Mouse (Mus musculus) adrenal gland (tissue): ENCODE data around the gene Tmtc2.

Source experiments
- intact Hi-C: fragments of 180-260 bp; cut with DNase I; formaldehyde crosslinking; loops from one replicate; pipeline ENCODE4 v1.15.1; 2025

Gene Tmtc2

DNA sequence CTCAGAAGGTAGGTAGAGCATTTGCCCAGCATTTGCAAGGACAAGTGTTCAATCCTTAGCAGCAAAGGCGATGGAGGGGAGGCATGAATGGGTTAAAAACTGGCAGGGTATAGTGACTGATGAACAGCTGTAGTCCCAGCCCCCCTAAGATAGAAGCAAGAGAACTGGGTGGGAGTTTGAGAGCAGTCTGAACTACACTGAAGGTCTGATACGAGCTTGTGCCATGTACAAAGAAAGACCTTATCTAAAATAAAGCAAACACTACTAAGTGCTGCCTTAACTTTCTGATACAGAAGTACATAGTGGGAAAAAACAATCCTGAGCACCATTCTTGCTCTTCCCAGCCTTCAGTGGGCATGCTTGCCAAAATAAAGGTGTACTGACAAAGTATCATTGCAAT lies 20.1 kb downstream of the Tmtc2 start:
- intact Hi-C loops: no loop called here

DNA sequence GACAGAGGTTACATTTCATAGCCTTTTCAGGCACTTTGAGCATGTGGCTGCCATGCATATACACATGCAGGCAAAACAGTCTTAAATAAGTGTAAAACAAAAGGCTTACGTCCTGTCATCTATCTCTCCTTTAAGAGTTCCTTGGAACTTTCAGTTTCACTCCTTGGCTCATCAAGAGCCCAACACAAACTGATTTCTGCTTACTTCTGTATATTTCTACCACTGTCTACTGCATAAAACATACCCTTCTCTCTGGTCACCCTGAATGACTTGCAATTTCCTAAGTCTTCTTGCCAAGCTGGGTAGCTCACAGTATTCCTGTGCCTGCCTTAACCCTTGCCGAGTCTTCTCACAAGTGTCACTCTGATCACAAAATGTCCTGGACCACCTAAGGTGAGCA lies 26.2 kb downstream of the Tmtc2 start:
- intact Hi-C loops: no loop called here

DNA sequence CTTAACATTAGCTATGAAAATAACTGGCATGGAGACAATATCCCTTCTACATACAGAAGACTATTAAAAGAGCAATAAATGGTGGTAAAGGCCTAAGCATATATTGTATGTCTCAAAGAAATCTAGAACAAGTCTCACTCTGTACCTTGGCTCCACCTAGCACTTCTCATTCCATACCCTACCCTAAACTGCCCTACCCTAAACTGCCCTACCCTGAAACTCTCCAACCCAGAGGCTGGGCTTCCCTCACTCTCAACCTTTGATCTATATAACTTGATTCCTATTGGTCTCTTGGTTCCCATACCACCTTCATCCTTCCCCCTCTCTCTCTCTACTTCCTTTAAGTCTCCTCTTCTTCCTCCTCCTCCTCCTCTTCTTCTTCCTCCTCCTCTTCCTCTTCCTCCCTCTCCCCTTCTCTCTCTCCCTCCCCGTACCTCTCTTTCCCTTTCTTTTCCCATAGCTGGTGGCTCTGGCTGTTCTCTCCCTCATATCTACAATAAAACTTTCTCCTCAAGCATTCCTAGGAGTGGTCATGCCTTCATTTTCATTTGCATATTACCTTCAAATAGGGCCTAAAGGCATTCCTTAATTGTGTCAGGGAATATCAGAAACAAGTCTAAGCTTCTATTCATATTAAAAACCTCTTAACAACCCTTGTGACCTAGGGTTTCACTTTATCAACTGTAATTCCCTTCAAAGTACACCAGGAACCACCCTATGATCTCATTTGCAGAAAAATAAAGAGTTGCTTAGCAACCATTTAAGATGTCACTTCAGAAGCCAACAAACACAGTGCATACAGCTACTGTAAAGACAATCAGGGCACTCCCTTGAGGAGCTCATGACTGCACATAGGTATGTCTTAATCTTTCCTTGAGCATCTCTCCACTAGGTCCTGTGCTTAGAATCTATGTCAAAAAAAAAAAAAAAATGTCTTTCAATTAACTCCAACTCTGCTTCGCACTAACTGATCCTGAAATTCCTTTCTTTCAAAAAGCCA lies 29.9 kb downstream of the Tmtc2 start:
- intact Hi-C loops: no loop called here

DNA sequence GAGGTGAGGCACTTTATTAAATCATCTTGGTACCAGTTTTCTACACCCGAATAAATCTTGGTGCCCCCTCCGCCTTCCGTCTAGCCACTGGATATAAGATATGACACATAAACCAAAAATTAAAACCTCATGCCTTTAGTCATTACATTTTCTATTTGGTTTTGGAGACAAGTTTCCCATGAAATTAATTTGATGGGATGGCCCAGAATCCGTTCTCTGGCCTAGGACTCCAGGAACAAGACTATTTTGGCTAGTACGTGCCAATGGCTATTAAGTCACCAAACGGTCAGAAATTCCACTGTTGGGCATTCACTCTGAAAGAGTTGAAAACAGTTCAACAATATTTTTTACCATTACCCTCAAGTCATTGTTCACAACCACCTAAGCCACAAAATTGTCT lies 32.2 kb downstream of the Tmtc2 start:
- intact Hi-C loops: no loop called here

DNA sequence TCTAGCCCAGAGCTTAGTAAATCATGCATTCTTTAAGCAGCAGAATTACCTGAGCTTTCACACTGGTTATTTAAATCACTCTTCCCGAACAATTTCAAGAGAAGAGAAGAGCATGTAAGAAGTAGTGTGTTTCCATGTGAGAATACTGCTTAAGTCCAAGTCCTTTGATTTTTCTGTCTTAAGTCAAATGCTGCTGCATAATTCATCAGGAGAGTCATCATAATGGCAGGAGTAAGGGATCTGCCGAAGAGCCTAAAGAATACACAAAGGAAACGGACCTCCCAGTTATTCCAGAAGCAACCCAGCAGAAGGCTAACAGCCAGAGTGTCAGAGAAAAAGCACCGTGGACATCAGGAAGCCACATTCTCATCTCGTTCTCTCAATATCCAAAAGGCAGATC lies 34.6 kb downstream of the Tmtc2 start:
- intact Hi-C loops: no loop called here

DNA sequence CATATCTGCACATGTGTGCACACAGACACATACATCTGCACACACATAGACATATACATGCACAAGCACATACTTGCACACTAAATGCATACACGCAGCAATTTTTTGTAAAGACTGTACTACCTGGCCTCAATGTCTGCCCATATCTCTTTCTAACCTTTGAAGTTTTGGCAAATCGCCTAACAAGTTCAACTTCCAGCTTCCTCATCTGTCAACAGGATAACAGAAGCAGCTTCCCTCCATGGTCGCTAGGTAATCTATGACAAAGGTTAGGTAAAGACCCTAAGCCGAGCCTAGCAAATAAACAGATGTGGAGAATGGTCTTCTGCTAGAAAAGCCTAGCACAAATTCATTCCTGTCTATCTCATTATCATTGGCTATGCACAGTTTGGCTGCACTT lies 37.3 kb downstream of the Tmtc2 start:
- intact Hi-C loops: no loop called here

DNA sequence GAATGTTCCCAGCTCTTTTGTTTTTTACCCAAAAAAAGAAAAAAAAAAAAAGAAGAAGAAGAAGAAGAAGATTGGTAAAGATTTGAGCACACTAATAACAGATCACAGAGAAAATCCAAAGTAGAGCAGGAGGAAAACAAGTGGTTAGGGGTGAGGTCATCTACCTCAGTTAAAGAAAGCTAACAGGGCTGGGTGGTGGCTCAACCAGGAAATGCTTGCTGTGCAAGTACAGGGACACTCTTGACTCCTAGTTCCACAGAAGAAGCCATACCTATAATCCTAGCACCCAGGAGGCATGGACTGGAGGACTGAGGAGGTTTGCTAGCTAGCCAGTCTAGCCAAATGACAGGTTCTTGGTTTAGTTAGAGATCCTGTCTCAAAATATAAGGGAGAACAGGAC lies 38.4 kb downstream of the Tmtc2 start:
- intact Hi-C loops: no loop called here

DNA sequence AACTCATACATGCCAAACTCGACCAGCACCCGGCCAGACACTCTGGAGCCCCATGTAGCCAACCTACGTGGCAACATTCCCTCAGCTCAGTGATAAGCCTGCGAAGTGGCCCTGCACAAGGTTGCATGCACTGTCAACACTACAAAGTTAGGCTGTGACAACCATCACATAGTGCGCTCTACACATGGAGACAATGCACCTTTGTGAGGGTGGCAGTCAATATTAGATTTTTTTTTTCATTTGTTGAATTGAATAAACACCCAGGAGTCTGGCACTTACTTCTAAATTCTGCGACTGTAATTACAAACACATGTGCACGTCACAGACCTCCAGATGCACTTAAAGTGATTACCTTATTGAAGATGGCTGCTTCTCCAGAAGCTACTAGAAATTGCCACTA lies 41.5 kb downstream of the Tmtc2 start:
- intact Hi-C loops: no loop called here

DNA sequence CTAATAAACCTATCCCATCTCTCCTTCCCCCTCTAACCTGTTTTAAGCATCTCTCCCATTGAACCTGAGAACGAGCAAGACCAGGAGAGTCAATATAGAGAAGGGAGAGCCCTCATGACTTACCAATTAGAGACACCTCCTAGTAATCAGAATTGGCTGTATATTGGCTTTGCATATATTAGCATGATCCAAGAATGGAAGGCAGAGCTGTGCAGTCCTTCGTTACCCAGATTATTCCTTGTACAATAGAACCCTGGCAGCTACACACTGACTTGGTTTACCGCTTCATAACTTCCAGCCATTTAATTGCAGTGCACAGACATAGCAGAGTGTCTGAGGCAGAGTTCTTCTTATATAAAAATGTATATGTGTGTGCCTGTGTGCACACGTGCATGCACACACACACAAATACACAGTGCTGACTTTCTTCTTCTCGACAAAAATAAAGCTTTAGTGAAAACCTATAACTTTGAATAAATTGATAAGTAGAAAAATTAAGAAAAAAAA lies 42.2 kb downstream of the Tmtc2 start:
- intact Hi-C loops: no loop called here

DNA sequence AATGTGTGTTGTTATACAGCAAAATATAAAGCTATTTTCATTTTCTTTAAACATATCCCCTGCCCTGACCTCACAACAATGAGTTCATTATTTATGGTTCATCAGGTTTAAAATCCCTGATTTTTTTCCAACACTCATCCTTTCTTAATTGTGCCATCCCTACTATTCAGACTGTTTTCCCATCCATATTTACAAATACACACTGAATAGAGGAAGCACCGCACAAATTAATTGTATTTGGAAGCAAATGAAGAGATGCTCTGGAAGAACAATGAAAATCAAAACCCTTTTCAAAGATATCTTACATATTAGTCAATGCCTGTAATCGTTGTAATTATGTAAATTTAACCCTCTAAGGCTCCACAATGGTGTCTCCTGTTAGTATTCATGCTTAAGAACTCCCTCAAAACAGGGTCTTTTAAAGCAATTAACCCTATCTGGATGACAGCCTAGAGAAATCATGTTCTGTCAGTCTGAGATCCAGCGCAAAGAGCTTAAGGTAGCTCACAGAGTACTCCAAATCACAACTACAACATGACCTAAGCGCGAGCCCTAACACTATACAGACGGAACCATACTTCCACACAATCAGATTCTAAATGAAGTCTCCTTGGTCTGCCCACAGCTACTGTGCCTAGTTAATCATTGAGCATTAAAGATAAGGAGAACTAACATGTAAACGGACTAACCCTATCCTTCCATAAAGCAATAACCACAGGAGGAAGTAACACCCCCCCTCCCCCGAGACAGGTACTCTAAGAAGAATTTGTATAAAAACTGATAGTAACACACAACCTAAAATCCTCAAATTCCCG lies 43.0 kb downstream of the Tmtc2 start:
- intact Hi-C loops: no loop called here

DNA sequence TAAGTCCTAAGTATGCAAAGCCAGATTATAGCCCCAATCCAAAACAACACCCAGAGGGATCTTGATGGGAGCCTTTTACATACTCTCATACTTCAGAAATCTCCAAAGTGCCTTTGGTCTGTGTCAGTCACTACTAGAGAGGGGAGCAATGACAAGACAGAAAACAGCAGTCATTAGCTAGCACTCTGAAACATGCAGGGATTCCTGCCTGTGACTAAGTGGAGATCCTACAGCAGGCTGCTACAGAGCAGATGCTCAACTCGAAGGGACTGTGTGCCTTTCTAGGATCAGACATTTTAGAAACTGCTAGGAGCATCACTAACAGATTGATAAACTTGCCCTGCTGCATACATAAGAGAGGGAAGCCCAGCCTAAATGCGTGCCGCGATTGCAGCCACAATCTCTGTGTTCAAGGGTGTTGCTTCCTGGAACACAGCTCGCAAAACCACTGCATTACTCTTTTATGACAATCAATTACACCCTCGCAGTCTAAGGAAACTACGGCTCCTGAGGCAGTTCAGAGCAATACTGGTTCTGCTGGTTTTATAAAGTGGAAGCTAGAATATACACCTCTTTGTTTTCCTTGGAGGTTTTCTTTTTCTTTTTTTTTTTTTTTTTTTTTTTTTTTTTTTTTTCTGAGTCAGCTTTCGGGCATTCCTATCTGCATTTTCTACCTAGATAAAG lies 50.7 kb downstream of the Tmtc2 start:
- intact Hi-C loops: loop anchor here (5.0 kb wide), 1 partner anchor 49 kb away; the partner anchor contains the start of gene Tmtc2

DNA sequence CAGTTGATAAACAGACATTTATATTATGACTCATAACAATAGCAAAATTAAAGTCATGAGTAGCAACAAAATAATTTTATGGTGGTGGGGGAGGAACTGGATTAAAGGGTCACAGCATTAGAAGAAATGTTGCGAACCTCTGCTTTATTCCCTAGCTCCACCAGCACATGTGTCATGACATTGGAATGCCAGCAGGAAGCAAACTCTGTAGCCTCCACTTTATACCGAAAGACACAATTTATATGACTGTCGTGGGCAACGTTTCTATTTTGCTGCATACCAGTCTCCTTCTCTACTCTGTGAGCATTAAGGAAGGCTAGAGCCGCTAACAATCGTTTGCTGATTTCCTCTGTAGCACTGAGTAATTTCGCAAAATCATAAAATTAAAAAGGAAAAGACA lies 51.8 kb downstream of the Tmtc2 start:
- intact Hi-C loops: loop anchor here (5.0 kb wide), 1 partner anchor 50 kb away; the partner anchor contains the start of gene Tmtc2

DNA sequence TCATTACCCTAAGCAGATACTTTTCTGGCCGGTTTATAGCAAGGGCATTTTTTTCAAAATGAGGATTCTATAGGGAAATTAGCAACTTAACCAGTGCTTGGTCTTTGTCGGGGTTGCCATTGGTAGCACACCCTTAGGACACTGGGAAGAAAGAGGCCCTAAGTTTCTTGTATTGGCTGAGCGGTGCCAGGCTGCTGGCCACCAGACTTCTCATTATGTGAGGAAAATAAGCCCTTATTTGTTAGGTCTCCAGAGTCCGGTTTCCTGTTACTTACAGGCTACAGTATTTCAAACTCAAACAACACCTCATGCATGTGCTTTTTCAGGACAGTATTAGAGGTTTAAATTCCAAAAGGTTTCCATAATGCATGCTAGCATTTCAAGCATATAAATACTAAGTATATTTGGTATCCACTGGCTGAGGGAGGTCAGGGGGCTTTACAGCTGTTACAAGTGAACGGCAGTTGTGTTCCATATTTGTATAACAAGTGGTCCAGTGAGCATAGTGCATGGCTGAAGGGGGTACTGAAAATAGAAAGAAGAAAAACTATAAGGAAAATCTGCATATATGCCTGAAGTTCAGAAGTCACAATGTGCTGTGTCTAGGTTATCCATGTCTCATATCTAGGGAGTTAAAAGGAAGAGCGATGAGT lies 55.0 kb downstream of the Tmtc2 start:
- intact Hi-C loops: no loop called here

DNA sequence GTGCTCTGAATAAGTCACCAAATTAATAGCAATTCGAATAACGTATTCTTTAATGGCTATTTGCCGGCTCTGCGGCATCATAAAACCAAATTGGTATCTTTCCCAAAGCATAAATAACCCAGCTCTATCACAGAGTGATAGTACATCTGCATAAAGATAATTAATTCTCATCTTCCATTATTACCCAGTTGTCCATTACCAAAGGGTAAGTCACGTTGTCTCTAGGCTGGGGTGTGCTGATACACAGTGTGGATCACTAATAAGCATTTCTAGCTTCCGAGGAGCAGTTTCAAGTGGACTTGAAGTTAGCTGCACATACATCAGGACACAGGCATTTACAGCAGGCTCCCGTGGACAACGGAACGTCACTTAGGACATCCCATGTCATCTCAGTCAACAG lies 56.1 kb downstream of the Tmtc2 start:
- intact Hi-C loops: no loop called here

DNA sequence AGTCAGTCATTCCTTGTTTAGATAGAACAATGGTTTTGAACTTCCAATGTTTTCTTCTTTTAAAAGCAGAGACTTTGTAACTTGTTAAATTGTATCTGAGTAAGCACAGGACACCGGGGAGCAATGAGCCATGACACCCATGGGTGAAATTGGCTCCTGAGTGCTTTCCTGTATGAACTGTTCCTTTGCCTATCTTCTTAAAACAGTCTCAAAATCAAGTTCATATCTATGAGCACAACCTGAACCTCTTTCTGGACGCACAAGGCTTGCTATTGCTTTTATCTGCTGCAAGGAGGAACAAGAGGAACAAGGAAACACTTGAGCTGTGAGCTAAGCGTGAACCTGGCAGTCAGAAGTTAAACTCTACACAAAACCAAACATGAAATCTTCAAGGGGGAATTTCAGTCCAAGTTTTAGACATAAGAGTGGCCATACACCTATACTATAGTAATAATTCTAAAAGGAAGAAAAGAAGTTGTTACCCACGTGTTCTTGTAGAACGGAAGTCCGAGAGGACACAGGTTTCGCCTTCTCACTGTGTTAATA lies 60.4 kb downstream of the Tmtc2 start:
- intact Hi-C loops: no loop called here

DNA sequence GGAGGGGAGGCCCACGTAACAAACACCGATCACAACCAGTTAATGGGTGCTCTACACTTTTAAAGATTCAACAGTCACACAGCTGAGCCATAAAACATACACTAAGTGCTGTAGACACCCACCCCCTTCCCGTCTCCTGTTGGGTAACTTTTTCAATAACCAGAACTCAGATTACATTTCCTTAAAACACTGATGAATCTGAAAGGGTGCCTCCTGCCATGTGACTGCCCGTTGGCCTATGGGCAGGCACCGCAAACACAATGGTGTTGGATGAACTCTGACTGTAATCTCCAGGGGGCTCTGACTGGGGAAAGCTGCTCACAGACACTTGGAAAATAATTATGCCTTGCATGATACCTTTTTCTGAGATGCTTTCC lies 64.4 kb downstream of the Tmtc2 start:
- intact Hi-C loops: no loop called here

DNA sequence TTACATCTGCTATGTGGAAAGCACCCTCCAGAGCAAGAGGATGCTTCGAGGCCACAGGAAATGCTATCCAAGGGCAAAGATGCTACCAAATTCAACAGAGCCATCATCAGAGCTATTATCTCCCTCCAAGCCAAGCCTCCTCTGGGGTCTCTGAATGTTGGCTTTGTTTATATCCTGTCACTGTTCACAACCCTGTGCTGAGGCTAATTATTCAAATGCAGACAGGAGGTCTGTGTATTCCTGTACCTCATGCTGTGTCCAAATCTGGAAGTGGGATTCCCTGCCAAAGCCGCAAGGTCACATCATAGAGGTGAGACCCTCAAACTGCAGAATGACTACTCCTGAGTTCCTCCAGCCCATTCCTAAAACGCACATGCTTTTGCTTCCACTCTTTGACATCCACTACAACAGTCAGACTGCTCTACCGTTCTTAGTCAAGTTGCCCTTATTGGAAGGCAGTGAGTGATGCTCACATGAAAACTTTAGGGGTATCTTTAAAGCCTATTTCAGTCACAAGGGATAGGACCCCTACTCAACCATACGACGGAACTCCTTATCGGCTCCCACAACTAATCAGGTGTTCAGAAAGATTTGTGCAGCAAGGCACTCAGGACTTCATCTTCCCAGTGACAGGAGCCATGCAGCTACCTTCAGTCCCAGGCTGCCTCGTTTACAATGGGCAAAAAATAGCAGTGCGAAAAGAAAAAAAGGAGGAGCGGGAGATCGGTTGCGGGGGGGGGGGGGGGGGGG lies 64.9 kb downstream of the Tmtc2 start:
- intact Hi-C loops: no loop called here

DNA sequence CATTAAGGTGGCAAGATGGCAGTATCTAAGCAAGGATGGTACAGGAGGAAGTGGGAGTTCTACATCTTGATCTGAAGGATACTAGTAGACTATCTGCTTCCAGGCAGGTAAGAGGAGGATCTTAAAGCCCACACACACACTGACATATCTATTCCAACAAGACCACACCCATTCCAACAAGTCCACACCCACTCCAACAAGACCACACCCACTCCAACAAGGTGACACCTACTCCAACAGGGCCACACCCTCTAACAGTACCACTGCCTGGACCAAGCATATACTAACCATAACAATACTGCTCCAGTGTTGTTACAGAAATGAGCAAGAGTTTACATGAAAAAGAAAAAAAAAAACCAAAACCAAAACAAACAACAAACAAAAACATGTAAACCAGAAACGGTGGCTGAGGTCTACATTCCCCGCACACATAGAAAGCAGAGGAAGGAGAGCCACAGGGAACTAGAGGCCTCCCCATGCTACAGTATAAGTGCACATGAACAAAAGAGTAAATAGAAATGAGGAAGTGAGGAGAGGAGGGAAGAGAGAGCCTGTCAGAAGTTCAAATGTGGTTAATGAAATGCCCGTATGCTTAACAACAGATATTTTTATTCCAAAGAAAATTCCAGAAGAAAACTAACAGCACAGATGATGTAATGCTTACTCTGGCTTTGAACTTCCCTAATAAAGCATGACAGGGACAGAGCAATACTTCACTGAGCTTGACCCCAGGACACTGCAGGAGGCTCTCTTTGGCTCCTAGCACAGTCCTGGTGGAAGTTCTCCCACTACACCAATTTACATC lies 66.1 kb downstream of the Tmtc2 start:
- intact Hi-C loops: no loop called here

DNA sequence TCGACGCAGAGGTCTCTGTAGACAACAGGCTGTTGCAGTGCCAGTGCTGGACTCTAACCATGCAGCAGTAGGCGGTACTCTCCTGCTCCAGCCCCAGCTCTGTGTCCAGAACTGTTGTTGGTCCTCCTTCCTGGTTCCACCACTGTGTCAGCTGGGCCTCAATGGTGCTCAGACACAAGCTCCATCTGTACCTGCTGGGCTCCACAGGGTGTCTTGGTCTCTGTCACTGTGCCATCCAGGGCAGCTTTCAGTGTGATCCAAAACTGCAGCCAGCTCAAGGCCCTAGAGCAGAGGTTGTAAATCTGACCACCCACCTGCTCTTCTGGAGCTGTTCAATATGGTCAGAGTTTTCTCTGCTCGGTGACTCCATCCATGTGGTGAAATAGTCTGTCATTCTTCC lies 68.2 kb downstream of the Tmtc2 start:
- intact Hi-C loops: no loop called here
